Mouse (Mus musculus): ENCODE data around the gene Exosc1.

GRCm38 (mm10) chr19:41969618-41970017 lies 36.4 kb upstream of the Exosc1 start:
- TF ChIP-seq CTCF (IDR thresholded peaks at IDR 0.05; ENCODE audit: low read depth) (no peak), EP300 (IDR thresholded peaks at IDR 0.05; ENCODE audit: low read depth) (no peak)

Measured in liver, postnatal 0 days (tissue).